Mouse (Mus musculus) c-Kit-negative CD71-positive TER-119-positive erythroid progenitor cells, embryonic 14.5 days (primary cell): ENCODE measurements around the gene Cyp2a22.
"Not testable (repeated sequence)": the region's sequence is repeated elsewhere in the genome, so short reads cannot be mapped to it uniquely, and the experiment has no call there.

ENCODE experiments used
- DNase-seq: peaks from one replicate; pipeline ENCODE4 v3.0.0-alpha.2; 2013; ENCODE audit warnings: low read depth, low spot score

Gene Cyp2a22

DNA sequence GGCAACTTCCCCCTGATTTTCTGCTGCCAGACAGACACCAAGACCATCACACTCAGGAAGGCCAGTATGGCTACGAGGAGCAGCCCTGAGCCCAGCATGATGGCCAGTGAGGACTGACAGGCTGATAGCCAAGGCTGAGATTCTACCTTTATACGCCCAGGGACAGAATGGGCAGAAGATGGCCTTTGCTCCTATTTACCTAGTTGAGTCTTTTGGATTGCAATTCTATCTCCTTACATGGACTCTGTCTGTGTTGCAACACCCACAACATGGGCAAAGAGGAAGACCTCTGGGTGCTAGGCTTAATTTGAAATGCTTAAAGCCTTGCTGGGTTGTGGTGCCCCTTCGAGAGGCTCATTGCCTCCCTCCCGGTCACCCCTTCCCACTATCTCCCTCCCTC lies at the start of gene Cyp2a22:
TSS of gene Cyp2a22 (minus strand) at position 123 of the 400 bp plus-strand sequence.
- DNase-seq, result no peak

DNA sequence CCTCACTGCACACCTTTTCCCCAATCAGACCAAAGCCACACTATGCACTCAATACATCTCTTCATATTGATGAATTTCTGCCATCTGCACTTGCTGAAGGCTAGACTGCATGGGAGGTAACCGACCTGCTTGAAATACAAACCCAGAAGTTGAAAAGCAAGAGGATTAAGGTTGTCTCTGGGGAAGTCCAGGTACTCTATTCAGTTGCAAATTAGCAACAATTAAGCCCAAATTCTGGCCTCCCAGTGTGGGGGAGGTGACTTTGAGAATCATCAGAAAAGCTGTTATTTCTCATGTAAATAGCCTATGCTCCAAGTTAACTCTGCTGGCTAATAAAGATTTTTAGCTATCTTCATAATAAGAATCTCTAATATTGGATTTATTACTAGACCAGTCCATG lies 44.0 kb upstream of the Cyp2a22 start:
- not testable (repeated sequence) for DNase-seq

DNA sequence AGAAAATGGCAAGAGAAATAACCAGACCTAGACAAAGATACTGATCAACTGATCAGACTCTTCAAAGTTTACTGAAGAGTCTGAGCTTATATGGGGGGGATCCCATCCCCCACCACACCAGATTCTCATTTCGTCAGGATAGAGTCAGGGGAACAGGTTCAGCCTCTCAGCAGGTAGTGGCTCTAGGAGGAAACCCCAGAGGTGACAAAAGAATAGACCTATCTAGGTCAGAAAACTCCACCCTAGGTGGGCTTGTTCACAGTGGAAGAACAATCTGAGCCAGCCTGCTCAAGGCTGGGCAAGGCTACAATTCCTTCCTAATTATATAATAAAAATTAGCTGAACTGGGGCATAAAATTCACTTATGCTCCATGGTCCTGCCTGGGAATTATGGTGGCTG lies 43.4 kb upstream of the Cyp2a22 start:
- no peak for DNase-seq

DNA sequence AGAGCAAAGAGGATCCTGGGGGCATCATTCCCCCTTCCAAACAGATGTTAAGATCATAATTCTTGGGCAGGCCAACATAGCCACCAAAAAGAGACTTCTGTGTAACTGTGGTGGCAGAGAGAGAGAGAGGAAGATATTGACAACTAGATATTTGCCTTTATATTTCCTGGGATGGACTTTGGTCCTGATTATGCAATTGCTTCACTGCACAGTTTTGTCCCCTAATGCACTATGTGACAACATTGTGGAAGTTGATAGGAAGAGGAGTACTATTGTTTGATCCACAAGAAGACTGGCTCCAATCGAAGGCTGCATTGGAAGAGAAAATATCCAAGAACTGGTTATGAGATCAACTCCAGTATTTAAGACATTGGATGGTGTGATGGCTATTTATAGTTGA lies 42.8 kb upstream of the Cyp2a22 start:
- DNase-seq, result not testable (repeated sequence)

DNA sequence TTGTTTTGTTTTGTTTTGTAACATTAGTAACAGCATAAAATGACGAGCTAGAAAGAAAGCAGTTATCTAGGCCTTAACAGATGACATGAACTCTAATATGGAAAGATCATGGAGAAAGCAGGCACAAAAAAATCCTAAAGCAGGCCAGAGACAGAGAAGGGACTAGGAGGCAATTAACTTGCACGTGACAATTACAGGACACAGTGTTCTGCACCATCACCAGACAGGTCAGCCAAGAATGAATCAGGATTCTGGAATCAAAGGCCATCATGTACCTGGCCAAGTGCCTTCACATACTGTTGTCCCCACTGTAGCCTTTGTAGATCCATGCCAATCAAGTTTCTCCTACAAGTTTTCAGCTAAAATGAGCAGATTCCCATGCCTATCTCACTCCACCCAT lies 42.3 kb upstream of the Cyp2a22 start:
- not testable (repeated sequence) for DNase-seq

DNA sequence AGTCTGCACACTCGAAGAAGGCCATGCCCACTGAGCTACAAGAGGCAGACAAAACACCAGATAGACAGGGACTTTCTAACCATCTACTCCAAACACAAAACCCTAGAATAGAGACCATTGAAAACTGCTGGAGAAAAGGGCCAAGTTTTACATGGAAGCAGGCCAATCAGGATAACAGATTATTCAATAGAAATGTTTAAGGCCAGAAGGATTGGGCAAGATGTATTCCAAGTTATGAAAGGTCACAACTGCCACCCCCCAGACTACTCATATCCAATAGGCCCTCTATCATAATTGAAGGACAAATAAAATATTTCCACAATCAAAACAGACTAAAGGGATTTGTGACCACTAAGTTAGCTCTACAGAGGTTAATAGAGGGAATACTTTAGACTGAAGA lies 23.2 kb upstream of the Cyp2a22 start:
- DNase-seq, result not testable (repeated sequence)

DNA sequence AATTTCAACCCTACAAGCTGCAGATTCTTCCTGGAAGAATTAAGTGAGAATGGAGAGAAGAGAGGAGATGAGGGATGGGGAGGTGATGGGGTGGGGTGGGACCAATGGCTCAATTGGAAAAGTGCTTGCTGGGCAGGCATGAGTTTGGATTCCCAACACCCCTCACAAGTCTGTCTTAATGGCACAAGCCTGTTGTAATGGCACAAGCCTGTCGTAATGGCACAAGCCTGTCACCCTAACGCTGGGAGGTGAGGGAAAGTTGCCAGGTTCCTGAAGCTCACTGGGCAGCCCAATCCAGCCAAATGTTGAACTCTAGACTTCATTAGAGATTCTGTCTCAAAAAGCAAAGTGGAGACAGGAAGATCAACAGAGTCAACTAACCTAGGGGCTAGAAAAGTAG lies 14.1 kb upstream of the Cyp2a22 start:
- DNase-seq, result not testable (repeated sequence)

DNA sequence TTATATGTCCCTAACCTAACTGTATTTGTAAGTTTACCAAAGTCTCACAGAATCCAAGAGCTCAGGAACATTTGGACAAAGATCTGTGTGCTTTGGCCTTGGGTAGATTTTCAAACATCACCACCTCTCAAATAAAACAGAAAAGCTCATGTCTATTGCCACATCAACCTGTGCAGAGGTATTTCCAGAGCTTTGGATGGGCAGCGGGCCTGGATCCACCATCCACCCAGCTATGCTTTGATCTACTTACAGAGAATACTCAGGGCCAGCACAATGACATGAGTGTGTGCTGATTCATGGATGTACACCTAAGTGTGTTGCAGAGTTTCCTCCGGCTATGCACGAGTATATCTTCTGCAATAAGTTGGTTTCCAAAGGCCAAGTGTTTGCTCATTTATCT lies 13.5 kb upstream of the Cyp2a22 start:
- DNase-seq, result not testable (repeated sequence)

DNA sequence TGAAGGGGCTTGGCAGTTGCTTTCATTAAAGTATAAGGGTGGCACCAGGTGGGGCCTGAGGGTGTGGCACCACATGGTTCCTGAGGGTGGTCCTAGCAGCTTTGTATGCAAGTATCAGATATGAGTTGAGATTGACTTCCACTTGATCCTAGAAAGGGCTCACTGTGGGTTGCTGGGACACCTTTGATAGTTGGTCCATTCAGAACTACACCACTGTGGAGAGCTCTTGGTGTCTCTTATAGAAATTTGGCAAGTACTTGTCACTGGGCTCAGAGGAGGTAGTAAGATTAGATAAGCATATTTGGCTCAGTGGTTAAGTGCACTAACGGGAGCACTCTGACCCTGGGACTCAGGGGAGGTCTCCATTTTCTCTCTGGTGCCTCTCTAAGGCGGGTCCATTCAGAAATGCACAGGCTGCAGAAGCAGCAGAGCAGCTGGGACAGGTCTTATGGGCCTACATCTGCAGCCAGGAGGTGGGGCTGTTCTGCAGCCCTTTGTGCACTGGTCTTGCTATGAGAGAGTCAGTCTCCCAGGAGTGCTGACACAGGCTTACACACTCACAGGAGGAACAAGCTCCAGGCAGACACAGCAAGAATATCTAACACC lies 2.2 kb upstream of the Cyp2a22 start:
- not testable (repeated sequence) for DNase-seq

DNA sequence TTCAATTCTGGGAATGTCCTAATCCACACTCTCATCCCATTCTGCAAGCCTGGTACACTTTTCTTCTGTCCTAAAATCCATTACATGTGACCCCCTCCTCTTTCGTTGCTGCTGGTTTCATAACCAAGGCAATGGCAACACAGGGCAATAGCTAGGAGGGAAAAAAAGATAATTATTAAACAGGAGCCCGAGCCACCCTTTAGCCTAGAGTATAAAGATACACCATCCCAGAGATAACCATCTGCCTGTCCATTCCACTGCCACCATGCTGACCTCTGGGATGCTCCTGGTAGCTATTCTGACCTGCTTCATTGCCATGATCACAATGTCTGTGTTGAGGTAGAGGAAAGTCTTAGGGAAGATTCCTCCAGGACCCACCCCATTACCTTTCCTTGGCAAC lies 22.1 kb downstream of the Cyp2a22 start:
- DNase-seq, result not testable (repeated sequence)
